Mouse (Mus musculus) myocyte (in vitro differentiated cells): ENCODE measurements around the gene Katnal1.

Experiments used
- CEBPB ChIP-seq: IDR thresholded peaks from 2 replicates; pipeline ENCODE4 v1.6.1; 2011; ENCODE audit warnings: mild to moderate bottlenecking, moderate library complexity; ENCODE audit not compliant: poor library complexity, insufficient read depth, severe bottlenecking
- E2F4 ChIP-seq: IDR thresholded peaks from one replicate; pipeline ENCODE4 v1.6.1; 2011; ENCODE audit warnings: mild to moderate bottlenecking, control low read depth, moderate library complexity; ENCODE audit not compliant: insufficient read depth
- MAX ChIP-seq: IDR thresholded peaks from one replicate; pipeline ENCODE4 v1.6.1; 2011; ENCODE audit warnings: low read depth, mild to moderate bottlenecking, control low read depth
- MYOD1 ChIP-seq, 3 experiments: IDR thresholded peaks; one replicate each; pipeline ENCODE4 v1.6.1; 2011; ENCODE audit warnings: control low read depth in 2 of 3, low read depth in 2 of 3, mild to moderate bottlenecking in 2 of 3, moderate library complexity in 1 of 3; ENCODE audit not compliant: insufficient read length in 2 of 3, control insufficient read depth in 1 of 3
- POLR2A ChIP-seq: IDR thresholded peaks from one replicate; pipeline ENCODE4 v1.6.1; 2011; ENCODE audit warnings: low read depth, mild to moderate bottlenecking, control low read depth, moderate library complexity; ENCODE audit not compliant: insufficient read length
- POLR2AphosphoS2 ChIP-seq: IDR thresholded peaks from one replicate; pipeline ENCODE4 v1.6.1; 2011; ENCODE audit warnings: low read depth, control low read depth; ENCODE audit not compliant: insufficient read length
- REST ChIP-seq: IDR thresholded peaks from one replicate; pipeline ENCODE4 v1.6.1; 2011; ENCODE audit warnings: mild to moderate bottlenecking, control low read depth, moderate library complexity; ENCODE audit not compliant: insufficient read depth, insufficient read length
- SRF ChIP-seq: IDR thresholded peaks from one replicate; pipeline ENCODE4 v1.6.1; 2011; ENCODE audit warnings: low read depth; ENCODE audit not compliant: control insufficient read depth, insufficient read length
- TCF12 ChIP-seq: IDR thresholded peaks from one replicate; pipeline ENCODE4 v1.6.1; 2011; ENCODE audit warnings: mild to moderate bottlenecking, control low read depth; ENCODE audit not compliant: poor library complexity, insufficient read depth, severe bottlenecking
- TCF3 ChIP-seq: IDR thresholded peaks from one replicate; pipeline ENCODE4 v1.6.1; 2011; ENCODE audit warnings: low read depth, control low read depth; ENCODE audit not compliant: insufficient read length
- USF1 ChIP-seq: IDR thresholded peaks from one replicate; pipeline ENCODE4 v1.6.1; 2011; ENCODE audit warnings: low read depth, mild to moderate bottlenecking, control low read depth, moderate library complexity

- TF ChIP-seq E2F4 (no peak), POLR2A (no peak), MAX (no peak), CEBPB (no peak), TCF12 (no peak), REST (no peak), MYOD1 (IDR thresholded peaks at IDR 0.05; ENCODE audit: control insufficient read depth in 1 of 3, insufficient read length in 2 of 3, low read depth in 2 of 3) (no peak), TCF3 (no peak), USF1 (no peak), POLR2AphosphoS2 (no peak), SRF (no peak)
Measured at GRCm38 (mm10) chr5:148941867-148942266, 12.7 kb upstream of the Katnal1 start.
